In the genomic region with DNA sequence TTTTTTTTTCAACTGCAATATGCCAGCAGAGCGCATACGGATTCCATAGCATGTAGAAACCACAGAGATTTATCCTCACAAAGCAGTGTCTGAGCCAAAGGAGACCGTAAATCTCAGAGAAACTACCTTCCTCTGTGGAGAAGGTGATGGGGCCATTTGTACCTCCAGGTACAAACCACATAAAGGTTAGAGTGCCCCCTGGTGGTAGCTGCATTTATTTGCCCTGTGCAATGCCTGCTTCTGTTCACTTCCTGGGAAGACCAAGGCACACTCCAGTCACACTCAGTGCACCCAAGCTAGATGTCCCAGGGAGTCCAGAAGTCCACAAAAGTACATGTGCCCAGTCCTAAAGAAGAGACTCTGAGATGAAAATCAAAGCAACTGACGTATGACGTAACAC, we compare ENCODE assay signal across 8 mouse cellular contexts.
DNase-seq lines count a peak whose midpoint lies in the region; ATAC-seq and TF ChIP-seq lines count a peak whose summit lies in the region.
"Had no signal": no experiment of that assay in that cellular context is flagged by ENCODE, and none has a peak within 500 bp of the region (broad histone marks: within the 10 kb centered on the region; RNA-seq: fewer than 3 reads in every experiment).

No protein-coding gene starts in this region.

- H3K79me2 ChIP-seq in C2C12 (ENCODE audit: control insufficient read depth, insufficient read depth) (no peaks in the 10 kb centered on the region), MEL (ENCODE audit: control insufficient read depth, insufficient read depth, low read length, poor library complexity) (no peaks in the 10 kb centered on the region)

- no peak overlapping the region for H3K4me3 ChIP-seq in C2C12 (ENCODE audit: insufficient read depth, poor library complexity, severe bottlenecking)
- no peak overlapping the region for H3K4me3 ChIP-seq in MEL (ENCODE audit: control insufficient read depth in 1 of 2, insufficient read depth in 1 of 2, low read depth in 2 of 2, low read length in 2 of 2)
- H3K4me3 ChIP-seq: limb, embryonic 13.5 days had no signal

- no peak overlapping the region for H3ac ChIP-seq in C2C12 (ENCODE audit: control insufficient read depth, insufficient read length, low read depth)

- H3K27me3 ChIP-seq in C2C12 (ENCODE audit: control insufficient read depth, insufficient read depth, insufficient read length) (no peaks in the 10 kb centered on the region), MEL (ENCODE audit: control insufficient read depth in 1 of 2, insufficient read depth in 2 of 2, low read length in 2 of 2) (no peaks in the 10 kb centered on the region)
- H3K27me3 ChIP-seq: limb, embryonic 13.5 days had no signal

- peak; percentile 6 for TF ChIP-seq RAD21 in MEL (IDR thresholded peaks at IDR 0.05; ENCODE audit: low read depth, low read length)

- H3K36me3 ChIP-seq in C2C12 (ENCODE audit: control insufficient read depth, insufficient read depth) (no peaks in the 10 kb centered on the region), MEL (ENCODE audit: control insufficient read depth in 1 of 2, insufficient read depth in 2 of 2, low read length in 2 of 2) (no peaks in the 10 kb centered on the region)
- H3K36me3 ChIP-seq: limb, embryonic 13.5 days had no signal

- H3K27ac ChIP-seq in MEL (ENCODE audit: control insufficient read depth, low read depth, low read length), result no peak overlapping the region
- H3K27ac ChIP-seq: limb, embryonic 13.5 days had no signal

- no peak overlapping the region for H3K9ac ChIP-seq in MEL (ENCODE audit: control insufficient read depth, low read depth, low read length, poor library complexity, severe bottlenecking)
- H3K9ac ChIP-seq: limb, embryonic 13.5 days had no signal

- TF ChIP-seq EP300 in MEL (IDR thresholded peaks at IDR 0.05; ENCODE audit: low read depth in 1 of 2, low read length in 2 of 2), result no peak

- peak; percentile 17 for DNase-seq in MEL (ENCODE audit: low read depth, low spot score)
- DNase-seq in cerebellum, postnatal 10 days, result peak; percentile 85 to 86
- DNase-seq in layer of hippocampus, adult 9-11 months, result peak; percentile 61
- DNase-seq in lung, postnatal 36 days, result peak; percentile 92
- DNase-seq in telencephalon, adult 2 months (ENCODE audit: low read depth, low spot score), result peak; percentile 34

- no peaks in the 10 kb centered on the region for H3K4me1 ChIP-seq in MEL (ENCODE audit: control insufficient read depth in 1 of 2, insufficient read depth in 2 of 2, low read length in 2 of 2)
- H3K4me1 ChIP-seq: limb, embryonic 13.5 days had no signal

- H3K79me3 ChIP-seq in C2C12 (ENCODE audit: low read depth), result no peaks in the 10 kb centered on the region

- no peaks in the 10 kb centered on the region for H3K9me3 ChIP-seq in MEL (replicated peaks; ENCODE audit: insufficient read depth, low read length)
- H3K9me3 ChIP-seq: limb, embryonic 13.5 days had no signal

- ATAC-seq in granulocyte monocyte progenitor cell, adult 5-6 weeks (replicated peaks; ENCODE audit: poor library complexity, severe bottlenecking), result peak; percentile 56

- no peak for TF ChIP-seq POLR2A in MEL (IDR thresholded peaks at IDR 0.05; ENCODE audit: control insufficient read depth in 1 of 2, insufficient read depth in 1 of 2, low read depth in 1 of 2, low read length in 2 of 2, poor library complexity in 1 of 2)

- TF ChIP-seq CTCF in C2C12 (IDR thresholded peaks at IDR 0.05; ENCODE audit: control insufficient read depth, insufficient read depth, insufficient read length) (peak; percentile 34), MEL (IDR thresholded peaks at IDR 0.05 in 2 of 3, conservative IDR thresholded peaks at IDR 0.05 in 1 of 3; ENCODE audit: control insufficient read depth in 1 of 3, insufficient read depth in 1 of 3, low read depth in 2 of 3, low read length in 3 of 3, poor library complexity in 1 of 3, severe bottlenecking in 1 of 3) (peak; percentile 12 to 32 (median 27); a peak in 4 of 6 replicates)

TF ChIP-seq in C2C12, 6 proteins besides CTCF, POLR2A, EP300 and RAD21:
- no peak for TF ChIP-seq MYOD1 (IDR thresholded peaks at IDR 0.05; ENCODE audit: control insufficient read depth, insufficient read length, low read depth)
- no peak for TF ChIP-seq USF1 (IDR thresholded peaks at IDR 0.05; ENCODE audit: low read depth)
- TF ChIP-seq MYOG (IDR thresholded peaks at IDR 0.05; ENCODE audit: control insufficient read depth, extremely low read depth, insufficient read length), result no peak
- TF ChIP-seq FOSL1 (IDR thresholded peaks at IDR 0.05; ENCODE audit: insufficient read depth, low read length, poor library complexity, severe bottlenecking), result no peak
- no peak for TF ChIP-seq MAX (IDR thresholded peaks at IDR 0.05)
- no peak for TF ChIP-seq CEBPB (IDR thresholded peaks at IDR 0.05; ENCODE audit: low read depth)

TF ChIP-seq in MEL, 35 proteins besides CTCF, POLR2A, EP300 and RAD21:
- no peak for TF ChIP-seq ELF1 (IDR thresholded peaks at IDR 0.05; ENCODE audit: low read depth, low read length)
- peak; percentile 16; the same call in 1 of the 2 replicates for TF ChIP-seq SMC3 (IDR thresholded peaks at IDR 0.05; ENCODE audit: low read depth, low read length)
TF ChIP-seq in MEL: peak in this region for 1.

Comparison
In these comparisons a context has a peak if more than half of its experiments do, and no peak if none do; other contexts are left out.
1. DNase-seq: peak in every context shown above with its lines; median percentile 92 in lung, postnatal 36 days; 86 in cerebellum, postnatal 10 days; 61 in layer of hippocampus, adult 9-11 months; 34 in telencephalon, adult 2 months; 17 in MEL.